Mouse (Mus musculus) heart, adult 2 months (tissue): ENCODE measurements around the gene Pogz.

Experiments used
- CTCF ChIP-seq: fragments of 200-600 bp; IDR thresholded peaks from 2 replicates; pipeline ENCODE4 v1.8.1; 2022; ENCODE audit warnings: antibody characterized with exemption, mild to moderate bottlenecking, moderate library complexity
- EP300 ChIP-seq: fragments of 200-500 bp; IDR thresholded peaks from 2 replicates; pipeline ENCODE4 v1.6.1; 2011; ENCODE audit warnings: low read depth, low read length, control low read depth; ENCODE audit not compliant: insufficient read depth

GRCm38 (mm10) chr3:94804976-94805375 lies 32.4 kb upstream of the Pogz start:
- TF ChIP-seq CTCF = no peak
- TF ChIP-seq EP300 = no peak
